Mouse (Mus musculus) forebrain, embryonic 12.5 days (tissue): Measurements from ENCODE around the gene Gm7534. TPM values are rescaled to one million over a fixed set of nuclear protein-coding genes. Genes with fewer than 3 reads are reported as not detected.
"Not testable (repeated sequence)": the region's sequence is repeated elsewhere in the genome, so short reads cannot be mapped to it uniquely, and the experiment has no call there.

ENCODE experiments used
- ATAC-seq: fragments of 200-750 bp; cut with Nextera tagmentation; 2 replicates; pipeline ENCODE4 v1.8.0; 2017; ENCODE audit warnings: moderate TSS enrichment; ENCODE audit not compliant: low FRiP score
- H3K27ac ChIP-seq: fragments of 300-500 bp; sonication (generic); 2 replicates; pipeline ENCODE4 v1.5.1; 2016; ENCODE audit warnings: mild to moderate bottlenecking
- H3K27me3 ChIP-seq: fragments of 300-500 bp; sonication (generic); 2 replicates; pipeline ENCODE4 v1.6.1; 2016; ENCODE audit warnings: mild to moderate bottlenecking
- H3K36me3 ChIP-seq: fragments of 300-500 bp; sonication (generic); replicated peaks from 2 replicates; pipeline ENCODE4 v1.6.1; 2016; ENCODE audit warnings: mild to moderate bottlenecking
- H3K4me1 ChIP-seq: fragments of 300-500 bp; sonication (generic); 2 replicates; pipeline ENCODE4 v1.6.1; 2016
- H3K4me2 ChIP-seq: fragments of 300-500 bp; sonication (generic); 2 replicates; pipeline ENCODE4 v1.6.1; 2016; ENCODE audit warnings: mild to moderate bottlenecking, moderate library complexity
- H3K4me3 ChIP-seq: fragments of 300-500 bp; sonication (generic); replicated peaks from 2 replicates; pipeline ENCODE4 v1.5.1; 2016; ENCODE audit warnings: mild to moderate bottlenecking
- H3K9ac ChIP-seq: fragments of 300-500 bp; sonication (generic); 2 replicates; pipeline ENCODE4 v1.6.1; 2016; ENCODE audit warnings: mild to moderate bottlenecking
- H3K9me3 ChIP-seq: fragments of 300-500 bp; sonication (generic); 2 replicates; pipeline ENCODE4 v1.6.1; 2016
- WGBS: fragments of 180-500 bp; shearing (Covaris S2); methylation state at CpG from one replicate; pipeline ENCODE4 v1.1.7; 2016; 5-methylcytosine and 5-hydroxymethylcytosine counted together
- polyA plus RNA-seq: library from polyadenylated mRNA; unstranded; fragments of >200 nt; fragmentation: Nextera tagmentation; extraction: Ambion mirVana; gene quantifications from 2 replicates; pipeline ENCODE4 v1.2.1, GENCODE M21; 2016

Gene Gm7534
- polyA plus RNA-seq, 1 experiment from 2014 or later: not detected

- no peak overlapping the region for H3K27ac ChIP-seq
- H3K9me3 ChIP-seq: no peaks in the 10 kb centered on the region
- peaks cover 6% of the 10 kb centered on the region for H3K27me3 ChIP-seq
- H3K9ac ChIP-seq: no peak overlapping the region
- WGBS: 95% methylated on average over 6 of the region's 6 CpGs
- H3K4me1 ChIP-seq: no peaks in the 10 kb centered on the region
- H3K36me3 ChIP-seq: peaks cover 50% of the 10 kb centered on the region
- H3K4me2 ChIP-seq: no peak overlapping the region
- no peak for ATAC-seq
- H3K4me3 ChIP-seq: no peak overlapping the region
These were observed 47.3 kb downstream of the Gm7534 start for GRCm38 (mm10) chr4:134155531-134155930.

- Histone ChIP-seq H3K4me1 (no peaks in the 10 kb centered on the region), H3K9ac (no peak overlapping the region), H3K36me3 (peaks cover 57% of the 10 kb centered on the region), H3K4me2 (no peak overlapping the region), H3K27ac (no peak overlapping the region), H3K4me3 (no peak overlapping the region), H3K9me3 (no peaks in the 10 kb centered on the region), H3K27me3 (peaks cover 6% of the 10 kb centered on the region)
- ATAC-seq: no peak
- 94% methylated on average over 3 of the region's 3 CpGs for WGBS
These were observed 48.5 kb downstream of the Gm7534 start for GRCm38 (mm10) chr4:134154354-134154753.

GRCm38 (mm10) chr4:134153656-134154055, 49.1 kb downstream of the Gm7534 start:
- Histone ChIP-seq H3K4me3 (no peak overlapping the region), H3K36me3 (peaks cover 58% of the 10 kb centered on the region)
- WGBS: 97% methylated on average over 3 of the region's 3 CpGs

GRCm38 (mm10) chr4:134152112-134152511, 50.7 kb downstream of the Gm7534 start:
- WGBS: 89% methylated on average over 3 of the region's 3 CpGs
- H3K4me2 ChIP-seq: no peak overlapping the region
- no peak overlapping the region for H3K4me3 ChIP-seq
- no peak overlapping the region for H3K9ac ChIP-seq
- H3K27me3 ChIP-seq: no peaks in the 10 kb centered on the region
- H3K4me1 ChIP-seq: no peaks in the 10 kb centered on the region
- no peak for ATAC-seq
- H3K36me3 ChIP-seq: peaks cover 74% of the 10 kb centered on the region
- no peaks in the 10 kb centered on the region for H3K9me3 ChIP-seq
- no peak overlapping the region for H3K27ac ChIP-seq

More at GRCm38 (mm10) chr4:134153656-134154055, 49.1 kb downstream of the Gm7534 start:
- Histone ChIP-seq H3K4me1 (no peaks in the 10 kb centered on the region), H3K9me3 (no peaks in the 10 kb centered on the region), H3K4me2 (no peak overlapping the region), H3K9ac (no peak overlapping the region), H3K27ac (no peak overlapping the region), H3K27me3 (peaks cover 2% of the 10 kb centered on the region)
- no peak for ATAC-seq

GRCm38 (mm10) chr4:134149389-134149788, 53.4 kb downstream of the Gm7534 start:
- no peaks in the 10 kb centered on the region for H3K4me1 ChIP-seq
- no peaks in the 10 kb centered on the region for H3K9me3 ChIP-seq
- H3K27ac ChIP-seq: no peak overlapping the region
- H3K27me3 ChIP-seq: no peaks in the 10 kb centered on the region
- peaks cover 66% of the 10 kb centered on the region for H3K36me3 ChIP-seq
- WGBS: 92% methylated on average over 4 of the region's 4 CpGs
- H3K4me2 ChIP-seq: no peak overlapping the region
- H3K4me3 ChIP-seq: no peak overlapping the region
- H3K9ac ChIP-seq: no peak overlapping the region
- no peak for ATAC-seq

- H3K4me3 ChIP-seq, H3K4me1 ChIP-seq, H3K9me3 ChIP-seq, H3K27me3 ChIP-seq, ATAC-seq, H3K9ac ChIP-seq, H3K27ac ChIP-seq, H3K4me2 ChIP-seq: not testable (repeated sequence)
- 95% methylated on average over 5 of the region's 5 CpGs for WGBS
- H3K36me3 ChIP-seq: peaks cover 27% of the 10 kb centered on the region
These were observed 58.5 kb downstream of the Gm7534 start for GRCm38 (mm10) chr4:134144297-134144696.

Other genes starting within 250 kb of the Gm7534 start
- 3,644 and 3,855 TPM in 2 replicates for gene Hmgn2, start 234.4 kb downstream of the Gm7534 start, polyA plus RNA-seq
- gene Dhdds, start 202.1 kb downstream of the Gm7534 start, polyA plus RNA-seq: 45.5 and 48.6 TPM in 2 replicates
- 0.92 and 1.5 TPM in 2 replicates for gene Lin28a, start 184.2 kb downstream of the Gm7534 start, polyA plus RNA-seq
- not detected in 2 replicates for gene Zfp683, start 149.2 kb downstream of the Gm7534 start, polyA plus RNA-seq
- 0.62 and 0.96 TPM in 2 replicates for gene Crybg2, start 142.2 kb downstream of the Gm7534 start, polyA plus RNA-seq
- 3.8 and 3.9 TPM in 2 replicates for gene Cd52, start 107.9 kb downstream of the Gm7534 start, polyA plus RNA-seq
- 5.8 and 7.9 TPM in 2 replicates for gene Ubxn11, start 100.4 kb downstream of the Gm7534 start, polyA plus RNA-seq
- 257 and 272 TPM in 2 replicates for gene Sh3bgrl3, start 74.2 kb downstream of the Gm7534 start, polyA plus RNA-seq
- 30.5 and 32.3 TPM in 2 replicates for gene Cep85, start 15.9 kb downstream of the Gm7534 start, polyA plus RNA-seq
- gene Catsper4, start 24.4 kb upstream of the Gm7534 start, polyA plus RNA-seq: not detected in 2 replicates
- 0.10 and 0.35 TPM in 2 replicates for gene Cnksr1, start 35.4 kb upstream of the Gm7534 start, polyA plus RNA-seq
- 0.52 and 0.74 TPM in 2 replicates for gene E130218I03Rik, start 40.7 kb upstream of the Gm7534 start, polyA plus RNA-seq
- gene Zfp593, start 42.6 kb upstream of the Gm7534 start, polyA plus RNA-seq: 18.5 and 20.4 TPM in 2 replicates
- gene Gm30191, start 43.9 kb upstream of the Gm7534 start, polyA plus RNA-seq: not detected in 2 replicates
- 4.1 and 5.2 TPM in 2 replicates for gene Grrp1, start 51.1 kb upstream of the Gm7534 start, polyA plus RNA-seq
- 33.3 and 34.8 TPM in 2 replicates for gene Pdik1l, start 84.9 kb upstream of the Gm7534 start, polyA plus RNA-seq
- 0.17 and 0.27 TPM in 2 replicates for gene Trim63, start 112.1 kb upstream of the Gm7534 start, polyA plus RNA-seq
- not detected in 2 replicates for gene Slc30a2, start 140.2 kb upstream of the Gm7534 start, polyA plus RNA-seq
- 0.32 and 0.37 TPM in 2 replicates for gene Extl1, start 180.8 kb upstream of the Gm7534 start, polyA plus RNA-seq
- 7.2 and 8.3 TPM in 2 replicates for gene Pafah2, start 193.3 kb upstream of the Gm7534 start, polyA plus RNA-seq